Mouse (Mus musculus): ENCODE data around the gene Psap. TPM values are rescaled to one million over a fixed set of nuclear protein-coding genes. Genes with fewer than 3 reads are reported as not detected.

The Psap gene
- polyA plus RNA-seq, 1 experiment = 1,531 TPM

DNA sequence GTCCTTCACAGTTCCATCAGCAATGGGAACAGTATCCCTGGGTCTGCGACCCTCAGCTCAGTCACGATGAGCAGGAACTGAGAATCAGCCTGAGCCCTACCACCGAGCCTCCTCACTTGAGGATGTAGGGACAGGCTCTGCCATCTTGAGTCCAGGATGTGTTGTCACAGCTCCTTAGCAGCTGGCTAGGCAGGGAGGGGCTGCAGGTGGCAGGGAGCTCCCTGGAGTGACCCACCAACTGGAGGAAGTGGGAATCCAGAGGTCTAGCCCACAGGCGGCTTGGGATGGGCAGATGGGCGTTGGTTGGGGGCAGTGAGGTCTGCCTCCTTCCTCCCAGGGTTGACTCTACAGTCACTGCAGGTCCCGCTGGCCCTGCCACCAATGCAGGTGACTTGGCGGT lies 14.1 kb upstream of the Psap start:
- no peak for DNase-seq (ENCODE audit: low spot score)

DNA sequence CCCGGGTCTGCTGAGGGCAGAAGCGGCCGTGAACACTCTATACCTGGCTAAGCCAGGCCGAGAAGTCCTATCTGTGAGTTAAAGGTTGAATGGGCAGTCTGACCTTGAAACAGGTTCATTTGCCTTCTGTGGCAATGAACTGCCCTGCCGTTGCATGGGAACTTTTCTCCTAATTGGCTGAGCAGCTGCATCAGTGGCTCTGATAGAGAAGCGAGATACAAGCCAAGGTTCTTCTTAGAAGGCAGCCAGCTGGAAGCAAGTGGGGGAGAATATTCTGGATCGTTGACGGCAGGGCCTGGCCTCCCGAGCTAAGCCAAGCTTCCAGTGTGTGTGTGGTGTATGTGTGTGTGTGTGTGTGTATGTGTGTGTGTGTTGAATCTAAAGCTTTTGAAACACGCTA lies 12.2 kb upstream of the Psap start:
- DNase-seq (ENCODE audit: low spot score) = no peak

DNA sequence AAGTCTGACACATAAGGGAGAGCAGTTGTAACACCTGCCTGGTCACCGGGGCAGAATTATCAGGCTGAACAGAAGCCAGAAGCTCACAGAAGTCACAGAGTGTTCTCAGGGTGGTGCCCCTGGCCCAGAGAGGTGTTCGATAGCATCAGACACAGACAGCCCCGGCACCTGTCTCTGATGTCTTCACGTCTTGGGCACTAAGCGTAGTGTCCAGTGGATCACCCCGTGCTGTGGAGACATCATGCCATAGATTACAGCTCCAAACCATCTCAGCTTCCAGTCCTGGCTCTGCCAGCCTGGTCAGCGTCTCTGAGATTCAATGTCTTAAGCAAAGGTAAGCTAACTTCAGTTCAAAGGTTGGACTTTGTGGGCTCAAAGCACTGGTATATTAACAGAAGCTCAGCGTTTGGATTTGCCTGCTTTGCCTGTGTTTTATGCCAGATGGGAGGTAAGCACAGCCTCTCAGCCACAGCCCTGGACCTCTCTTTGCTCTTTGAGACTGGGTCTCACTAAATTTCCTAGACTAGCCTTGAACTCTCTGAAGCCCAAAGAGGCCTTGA lies 10.5 kb upstream of the Psap start:
- DNase-seq (ENCODE audit: low spot score) = no peak

DNA sequence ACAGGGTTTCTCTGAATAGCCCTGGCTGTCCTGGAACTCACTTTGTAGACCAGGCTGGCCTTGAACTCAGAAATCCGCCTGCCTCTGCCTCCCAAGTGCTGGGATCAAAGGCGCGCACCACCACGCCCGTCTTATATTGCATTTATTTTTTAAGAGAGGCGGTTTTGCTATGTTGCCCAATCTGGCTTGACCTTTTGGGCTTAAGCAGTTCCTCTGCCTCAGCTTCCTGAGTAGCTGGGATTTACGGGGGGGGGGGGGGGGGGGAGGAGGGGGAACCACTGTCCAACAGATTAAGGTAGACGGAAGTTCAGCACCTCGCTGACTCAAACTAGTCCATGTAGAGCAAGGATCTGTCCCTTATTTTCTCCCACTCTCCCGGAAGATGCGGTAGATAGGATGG lies 8.7 kb upstream of the Psap start:
- DNase-seq (ENCODE audit: low spot score) = no peak

DNA sequence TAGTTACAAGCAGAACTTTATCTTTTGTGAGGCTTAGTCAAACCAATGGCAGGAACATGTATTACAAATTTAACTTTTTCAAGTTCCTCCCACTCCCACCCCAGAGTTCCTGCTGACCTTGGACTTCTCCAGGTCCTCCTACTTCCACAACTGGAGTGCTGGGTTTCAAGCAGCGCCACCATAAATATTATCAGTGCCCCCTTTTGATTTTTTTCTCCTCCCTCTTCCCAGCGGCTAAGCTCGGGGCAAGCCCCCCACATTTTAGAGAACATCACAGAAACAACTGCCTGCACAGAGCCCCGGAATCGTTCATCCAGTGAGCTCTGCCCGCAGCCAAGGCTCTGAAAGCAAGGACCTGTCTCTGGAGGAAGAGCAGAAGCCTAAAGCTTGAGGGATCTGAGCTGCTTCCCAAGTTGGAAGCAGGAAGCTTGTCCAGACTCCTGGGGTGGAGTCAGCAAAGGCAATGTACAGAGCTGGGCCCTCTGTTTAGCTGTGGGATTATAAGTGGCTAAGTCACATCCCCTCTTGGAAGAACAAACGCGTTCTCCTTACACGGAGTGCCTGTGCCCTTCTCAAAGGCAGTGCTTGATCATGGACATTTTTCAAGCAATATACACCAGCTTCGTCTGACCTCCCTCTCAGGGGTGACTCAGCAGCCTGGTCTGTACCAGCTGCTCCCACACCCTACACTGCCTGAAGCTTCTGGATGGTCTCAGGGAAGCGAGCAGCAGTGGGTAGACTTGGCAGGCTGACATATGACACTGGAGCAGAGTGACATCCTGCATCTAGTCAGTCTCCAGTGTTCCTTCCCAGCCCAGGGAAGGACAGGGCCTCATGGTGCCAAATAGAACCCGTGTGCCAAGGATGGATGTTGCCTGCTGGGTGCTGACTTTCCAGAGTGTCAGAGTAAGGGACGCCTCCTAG lies 8.0 kb upstream of the Psap start:
- no peak for DNase-seq (ENCODE audit: low spot score)

DNA sequence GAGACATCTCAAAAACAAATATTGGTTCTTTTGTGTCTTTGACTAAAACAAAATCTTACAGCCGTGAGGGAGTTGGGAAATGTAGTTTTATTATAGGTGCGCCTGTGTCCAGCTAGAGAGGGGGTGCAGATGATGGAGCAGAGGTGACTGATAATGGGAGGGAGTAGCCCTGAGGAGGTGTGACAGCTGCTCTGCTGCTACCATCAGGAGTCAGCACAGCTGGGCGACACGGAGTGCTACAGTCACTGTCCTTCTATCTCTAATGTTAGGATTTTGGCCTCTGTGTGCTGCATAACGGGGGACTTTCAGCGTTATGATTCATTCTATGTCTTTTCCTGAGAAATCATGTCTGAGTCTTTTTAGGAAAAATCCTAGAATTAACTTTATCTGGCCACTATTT lies 6.4 kb upstream of the Psap start:
- no peak for DNase-seq (ENCODE audit: low spot score)

DNA sequence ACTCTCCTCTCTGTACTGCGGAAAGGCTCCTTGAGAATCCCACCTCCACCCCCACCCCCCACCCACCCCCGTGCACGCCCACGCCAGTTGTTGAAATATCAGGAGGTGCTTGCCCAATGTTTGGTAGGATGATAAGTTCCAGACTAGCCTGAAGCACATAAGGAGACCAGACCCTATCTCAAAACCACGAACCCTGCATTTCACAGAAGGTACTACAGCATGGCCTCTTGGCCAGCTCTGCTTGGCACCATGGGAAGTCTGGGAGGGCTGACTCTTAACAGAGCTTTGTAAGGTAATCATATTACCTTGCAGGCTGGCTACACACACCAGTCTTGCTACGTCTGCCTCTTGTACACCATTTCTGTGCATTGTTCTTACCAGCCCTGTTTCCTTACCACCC lies 5.2 kb upstream of the Psap start:
- no peak for DNase-seq (ENCODE audit: low spot score)

DNA sequence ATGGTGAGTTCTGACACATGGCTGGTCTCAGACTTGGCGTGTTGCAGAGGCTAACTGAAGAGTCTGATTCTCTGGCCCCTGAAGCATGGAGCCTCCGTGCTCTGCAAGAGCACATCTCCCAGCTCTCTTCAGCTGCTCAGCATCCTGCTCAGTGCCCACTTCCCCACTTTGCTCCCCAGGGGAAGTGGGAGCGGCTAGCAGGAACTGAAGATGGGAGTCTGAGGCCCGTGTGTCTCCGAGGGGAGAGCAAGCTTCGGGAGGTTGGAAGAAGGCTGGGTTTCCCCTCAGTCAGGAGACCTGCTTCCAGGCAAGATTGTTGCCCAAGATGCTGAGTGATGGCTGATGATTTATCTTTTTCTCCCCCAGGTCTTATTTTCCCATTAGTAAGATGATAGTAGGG lies 4.0 kb upstream of the Psap start:
- no peak for DNase-seq (ENCODE audit: low spot score)

DNA sequence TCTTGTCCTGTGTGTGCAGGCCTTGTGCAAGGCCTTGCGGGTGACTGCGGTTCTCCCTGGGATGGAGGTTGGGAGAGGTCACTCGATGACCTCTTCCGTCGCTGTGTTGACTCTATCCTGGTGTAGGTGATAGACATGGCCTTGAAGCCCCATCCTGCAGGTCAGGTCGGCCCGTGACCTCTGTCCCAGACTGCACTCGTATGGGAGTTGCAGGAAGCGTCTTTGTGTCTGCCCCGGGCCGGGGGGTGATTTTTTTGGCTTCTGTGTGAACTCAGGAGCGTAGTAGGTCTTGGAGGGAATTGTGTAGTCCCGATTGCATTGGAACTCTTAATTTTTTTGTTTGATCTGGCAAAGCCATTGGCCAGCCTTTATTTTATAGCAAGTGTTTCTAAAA lies 576 bp downstream of the Psap start:
- DNase-seq (ENCODE audit: low spot score) = no peak

DNA sequence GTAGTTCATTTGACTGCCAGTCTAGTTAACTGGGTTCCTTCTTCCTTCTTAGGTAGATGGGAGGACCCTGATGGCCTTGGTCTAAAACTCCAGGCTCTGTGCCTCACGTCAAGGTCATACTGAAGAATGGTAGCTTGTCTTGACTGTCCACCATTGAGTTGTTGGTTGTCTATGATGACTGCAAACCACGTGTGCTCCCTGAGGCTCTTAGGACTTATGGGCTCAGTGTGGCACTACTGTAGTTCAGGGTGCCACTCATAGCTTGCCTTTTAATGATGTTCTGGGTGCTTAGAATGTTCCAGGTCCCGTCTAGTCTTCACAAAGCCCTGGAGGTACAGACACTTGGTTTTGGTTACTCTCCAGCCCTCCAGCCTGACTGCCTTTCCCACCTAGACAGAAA lies 1.4 kb downstream of the Psap start:
- DNase-seq (ENCODE audit: low spot score) = no peak

DNA sequence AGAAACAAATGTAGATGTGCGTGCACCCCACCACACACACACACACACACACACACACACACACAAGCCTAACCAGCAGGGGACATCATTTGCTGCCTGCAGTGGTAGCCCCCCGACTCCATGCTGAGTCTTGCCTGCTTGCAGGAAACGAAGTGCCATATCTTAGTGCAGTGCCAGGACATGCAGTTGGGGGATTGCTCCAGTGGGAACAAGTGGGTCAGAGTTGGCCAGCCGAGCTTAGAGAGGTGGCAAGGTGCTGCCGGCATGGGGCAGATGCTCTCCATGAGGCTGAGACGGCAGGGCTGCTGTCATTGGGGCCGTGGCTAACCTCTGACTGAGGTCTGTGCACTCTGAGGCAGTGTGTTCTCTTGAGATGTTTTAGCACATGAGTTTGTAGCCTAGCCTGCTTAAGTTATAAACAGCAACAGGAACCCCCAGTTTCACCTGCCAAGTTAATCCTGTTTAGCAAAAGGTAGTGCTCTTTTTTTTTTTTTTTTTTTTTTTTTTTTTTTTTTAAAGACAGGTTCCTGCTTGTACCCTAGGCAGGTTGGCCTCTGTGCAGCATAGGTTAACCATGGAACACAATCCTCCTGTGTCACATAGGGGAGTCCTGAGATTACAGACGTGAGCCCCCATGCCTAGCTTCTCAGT lies 2.0 kb downstream of the Psap start:
- DNase-seq (ENCODE audit: low spot score) = no peak

DNA sequence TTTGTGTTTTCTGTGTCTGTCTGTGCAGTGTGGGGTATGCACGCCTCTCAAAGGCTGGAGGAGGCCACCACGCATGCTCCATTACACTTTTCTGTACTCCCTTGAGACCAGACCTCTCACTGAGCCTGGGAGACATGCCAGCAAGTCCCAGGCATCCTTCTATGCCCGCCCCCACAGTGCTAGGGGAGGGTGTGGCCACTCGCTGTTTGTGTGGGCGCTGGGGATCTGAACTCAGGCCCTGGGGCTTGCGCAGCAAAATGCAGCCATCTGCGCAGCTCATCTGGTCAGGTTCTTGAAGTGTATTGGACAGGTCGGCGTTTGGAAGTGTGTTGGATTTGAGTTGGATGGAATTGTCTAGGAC lies 2.5 kb downstream of the Psap start:
- no peak for DNase-seq (ENCODE audit: low spot score)

DNA sequence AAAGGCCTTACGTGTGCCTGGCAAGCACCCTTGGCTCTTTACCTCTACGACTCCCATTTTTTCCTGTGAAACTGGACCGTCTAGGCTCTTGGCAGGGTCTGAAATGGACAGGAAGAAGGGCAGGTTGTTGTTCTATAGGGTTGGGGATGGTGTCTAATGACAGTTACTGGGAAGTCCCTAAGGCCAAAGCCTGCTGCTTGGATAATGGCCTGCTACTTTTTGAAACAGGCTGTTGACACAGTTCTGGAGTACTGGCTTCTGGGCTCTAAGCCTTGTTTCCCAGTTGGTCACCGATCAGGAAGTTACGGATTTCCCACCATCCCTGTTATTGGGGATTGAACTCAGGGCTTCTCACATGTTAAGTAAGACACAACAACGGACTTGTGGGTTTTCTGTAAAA lies 2.9 kb downstream of the Psap start:
- no peak for DNase-seq (ENCODE audit: low spot score)

DNA sequence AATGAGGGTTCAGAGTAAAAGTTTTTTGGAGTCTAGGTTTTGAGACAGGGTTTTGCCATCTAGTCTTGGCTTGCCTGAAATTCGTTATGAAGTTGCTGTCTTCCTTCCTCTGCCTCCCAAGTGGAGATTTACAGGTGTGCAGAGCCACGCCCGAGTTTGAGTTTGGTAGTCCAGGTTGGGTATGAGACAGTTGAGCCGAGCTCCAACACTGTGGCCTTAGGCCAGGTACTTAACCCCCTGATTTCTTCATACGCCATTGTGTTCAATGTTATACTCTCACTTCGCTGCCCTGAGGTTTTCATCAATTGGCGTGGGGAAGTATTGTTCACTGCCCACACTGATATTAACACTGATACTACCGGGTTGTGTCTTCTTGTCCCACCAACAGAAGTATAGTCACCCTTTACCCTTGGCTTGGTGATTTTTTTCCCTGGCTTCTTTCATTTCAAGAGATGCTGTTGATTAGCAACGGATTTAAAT lies 4.2 kb downstream of the Psap start:
- no peak for DNase-seq (ENCODE audit: low spot score)

DNA sequence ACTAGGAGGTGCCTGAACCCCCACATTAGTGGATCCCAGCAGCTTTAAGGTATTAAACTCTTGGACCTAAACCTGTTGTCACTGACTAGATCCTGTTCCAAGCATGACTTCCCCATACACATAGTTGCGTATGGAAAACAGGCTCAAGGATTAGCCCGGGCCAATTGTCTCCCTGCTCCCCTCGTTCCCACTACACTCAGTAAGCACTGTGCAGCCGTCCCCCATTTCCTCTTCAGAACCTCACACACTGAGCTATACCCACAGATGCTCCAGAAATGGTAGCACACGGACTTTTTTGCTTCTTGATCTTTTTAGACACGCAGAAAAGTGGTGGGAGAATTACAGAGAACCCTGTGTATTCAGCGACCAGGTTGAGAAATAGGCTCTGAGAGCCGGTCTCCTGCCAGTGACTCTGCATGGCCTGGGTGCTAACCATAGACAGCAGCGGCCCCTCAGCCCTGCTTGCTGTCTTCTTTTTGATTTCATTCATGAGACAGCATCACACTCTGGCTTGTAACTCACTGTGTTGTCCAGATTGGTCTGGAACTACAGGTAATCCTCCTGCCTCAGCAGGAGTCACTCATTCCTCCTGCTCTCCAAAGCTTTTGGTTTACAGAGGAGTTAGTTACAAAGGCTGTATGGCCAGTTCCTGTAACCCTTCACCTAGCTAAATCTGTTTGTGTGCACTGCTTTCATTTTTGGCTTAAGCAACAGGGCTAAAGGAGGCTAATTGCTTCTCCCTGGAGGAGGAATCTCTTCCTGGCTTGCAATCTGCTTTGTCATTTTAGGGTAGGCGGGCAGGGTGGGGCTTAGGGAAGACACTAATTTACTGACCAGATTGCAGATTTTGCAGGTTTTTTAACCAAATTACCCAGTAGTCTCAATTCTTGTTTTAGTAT lies 4.9 kb downstream of the Psap start:
- no peak for DNase-seq (ENCODE audit: low spot score)

DNA sequence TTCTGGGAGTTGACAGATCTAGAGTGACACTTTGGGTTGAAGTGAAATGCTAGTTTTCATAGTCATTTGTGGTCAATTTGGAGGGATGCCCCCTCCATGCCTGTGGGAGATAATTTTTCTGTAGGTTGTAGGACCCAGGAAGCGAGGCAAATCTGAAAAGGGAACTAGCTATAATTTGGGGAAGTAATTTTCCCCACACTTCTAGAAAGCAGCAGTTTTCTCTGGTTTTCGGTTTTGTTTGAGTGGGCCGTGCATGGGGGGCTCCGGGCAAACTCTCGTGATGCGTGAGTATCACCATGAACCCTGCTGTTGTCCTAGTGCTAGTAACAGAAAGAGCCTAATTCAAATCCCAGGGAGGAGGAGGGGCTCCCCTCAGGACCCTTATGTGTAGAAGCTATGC lies 6.8 kb downstream of the Psap start:
- no peak for DNase-seq (ENCODE audit: low spot score)

DNA sequence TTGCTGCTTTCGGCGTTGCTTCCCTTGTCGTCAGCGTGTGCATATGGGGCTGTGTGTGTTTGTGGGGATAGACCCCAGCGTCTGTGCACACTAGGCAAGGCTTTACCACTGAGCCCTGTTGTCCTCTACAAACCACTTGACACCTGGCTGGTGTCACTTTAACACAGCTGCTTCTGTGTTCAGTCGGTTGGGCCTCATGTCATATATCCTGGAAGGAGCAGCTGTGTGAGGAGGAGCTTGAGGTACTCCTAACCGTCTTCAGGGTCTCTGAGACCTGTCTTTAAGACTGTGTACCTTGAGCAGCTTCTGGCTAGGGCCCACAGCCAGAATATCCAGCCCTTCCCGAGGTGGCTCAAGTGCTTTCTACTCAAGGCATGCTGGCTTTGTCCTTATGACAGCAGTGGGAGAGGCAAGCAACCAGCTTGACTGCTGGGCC lies 7.3 kb downstream of the Psap start:
- DNase-seq (ENCODE audit: low spot score) = no peak

DNA sequence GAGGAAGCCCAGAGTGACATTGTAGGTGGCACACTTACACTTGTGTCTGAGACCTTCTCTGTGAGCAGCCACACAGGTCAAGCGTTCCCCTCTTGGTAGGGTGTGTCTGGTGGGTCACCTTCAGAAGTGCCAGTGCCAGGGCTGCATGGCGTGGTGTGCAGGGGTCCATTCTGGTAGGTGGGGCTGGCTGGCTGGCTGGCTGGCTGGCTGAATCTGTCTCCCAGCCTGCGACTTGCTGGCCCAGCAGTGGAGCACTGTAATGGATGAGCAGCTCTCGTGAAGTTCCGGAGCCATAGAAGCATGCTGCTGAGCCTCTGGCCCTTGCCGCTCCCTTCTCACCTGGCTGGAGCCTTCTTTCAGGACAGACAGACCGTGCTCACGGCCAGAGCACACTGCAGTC lies 7.8 kb downstream of the Psap start:
- DNase-seq (ENCODE audit: low spot score) = no peak

DNA sequence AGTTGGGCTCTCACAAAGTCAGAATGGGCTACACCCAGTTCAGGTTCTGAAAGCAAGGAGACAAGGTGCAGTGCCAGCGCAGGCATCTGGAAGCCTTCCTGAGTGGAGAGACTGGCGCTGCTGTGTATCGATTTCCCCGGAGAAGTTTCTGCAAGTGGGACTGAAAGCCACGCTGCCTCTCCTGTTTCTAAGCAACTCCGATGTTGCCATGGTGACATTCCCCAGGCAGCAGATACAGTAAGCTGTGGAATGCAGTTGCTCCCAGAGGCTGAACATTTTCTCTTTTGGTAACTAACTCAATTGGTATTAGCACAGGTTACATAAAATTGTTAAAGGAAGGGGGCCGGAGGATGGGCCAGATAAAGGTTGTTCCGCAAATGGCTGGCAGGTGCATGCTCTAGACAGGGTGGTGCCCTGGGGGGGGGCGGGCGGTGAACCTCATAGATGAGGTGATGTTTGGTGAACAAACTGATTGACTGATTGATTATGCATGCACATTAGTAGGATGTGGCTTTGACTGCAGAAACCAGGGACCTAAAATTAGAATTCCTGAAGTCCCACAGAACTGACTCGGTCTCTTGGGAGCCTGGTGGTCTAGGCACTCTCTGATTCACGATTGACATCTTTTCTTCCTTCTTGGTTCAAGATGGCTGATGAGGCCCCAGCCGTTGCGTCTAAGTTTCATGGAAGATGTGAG lies 8.4 kb downstream of the Psap start:
- no peak for DNase-seq (ENCODE audit: low spot score)

DNA sequence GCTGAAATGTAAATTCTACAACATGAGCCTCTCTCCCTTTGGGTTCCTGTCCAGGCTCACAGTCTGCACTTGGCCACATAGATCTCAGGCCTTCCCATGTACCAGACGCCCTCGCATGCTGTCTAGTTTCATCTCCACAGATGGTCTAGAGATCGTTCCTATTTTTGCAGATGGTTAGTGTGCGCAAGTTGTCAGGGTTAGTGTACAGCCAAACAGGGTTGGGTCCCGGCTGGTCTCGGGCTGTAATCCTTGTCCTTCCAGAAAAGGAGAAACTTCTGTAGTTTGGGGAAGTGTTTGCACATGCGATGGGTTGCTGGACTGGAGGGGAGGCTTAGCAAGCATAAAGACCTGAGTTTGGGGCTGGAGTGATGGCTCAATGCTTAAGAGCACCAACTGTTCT lies 9.1 kb downstream of the Psap start:
- DNase-seq (ENCODE audit: low spot score) = no peak

DNA sequence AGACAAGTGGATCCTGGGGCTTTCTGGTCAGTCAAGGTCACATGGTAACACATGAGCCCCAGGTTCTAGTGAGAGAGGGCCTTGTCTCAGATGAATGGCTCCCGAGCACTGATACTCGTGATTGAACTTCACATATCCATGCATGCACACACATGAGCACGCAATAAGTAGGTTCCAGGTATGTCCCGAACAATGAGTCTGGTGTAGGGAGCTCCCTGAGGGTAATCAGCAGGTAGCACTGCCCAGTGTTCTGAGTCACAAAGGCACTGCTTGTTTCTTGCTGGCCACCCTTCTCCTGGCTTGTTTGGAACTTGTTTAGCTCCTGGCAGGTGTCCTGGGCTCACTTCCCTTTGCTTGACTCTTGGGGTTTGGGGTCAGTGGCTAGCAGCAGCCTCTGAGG lies 9.7 kb downstream of the Psap start:
- no peak for DNase-seq (ENCODE audit: low spot score)

All from urinary bladder, adult 2 months (tissue).